Mouse (Mus musculus) liver, postnatal 0 days (tissue): ENCODE measurements around the gene Lrp2.

Source experiments
- CTCF ChIP-seq: sonication (generic); IDR thresholded peaks from 2 replicates; pipeline ENCODE4 v1.5.1; 2016; ENCODE audit warnings: antibody characterized with exemption, low read depth
- EP300 ChIP-seq: IDR thresholded peaks from 2 replicates; pipeline ENCODE4 v1.6.1; 2016; ENCODE audit warnings: antibody characterized with exemption, low read depth, mild to moderate bottlenecking

- TF ChIP-seq CTCF (no peak), EP300 (no peak)
These were observed 203.0 kb downstream of the Lrp2 start for GRCm38 (mm10) chr2:69382838-69383237.
